Mouse (Mus musculus) G1E (cell line): Measurements from ENCODE around the gene Acrv1.

Experiments used
- CTCF ChIP-seq: IDR thresholded peaks from 2 replicates; pipeline ENCODE4 v1.5.1; 2012; ENCODE audit warnings: low read depth, low read length, inconsistent platforms, mixed read lengths
- GATA1 ChIP-seq: IDR thresholded peaks from 2 replicates; pipeline ENCODE4 v1.6.1; 2012; ENCODE audit warnings: borderline replicate concordance, low read length, inconsistent platforms, mixed read lengths
- GATA2 ChIP-seq: IDR thresholded peaks from 2 replicates; pipeline ENCODE4 v1.6.1; 2012; ENCODE audit warnings: low read depth, low read length, inconsistent platforms, borderline replicate concordance
- POLR2AphosphoS5 ChIP-seq: IDR thresholded peaks from 2 replicates; pipeline ENCODE4 v1.6.1; 2012; ENCODE audit warnings: low read depth, low read length, inconsistent platforms; ENCODE audit not compliant: insufficient replicate concordance
- TAL1 ChIP-seq: conservative IDR thresholded peaks from 2 replicates; pipeline ENCODE4 v1.6.1; 2012; ENCODE audit warnings: low read depth, low read length, inconsistent platforms, mixed read lengths

- TF ChIP-seq CTCF (no peak), TAL1 (no peak), POLR2AphosphoS5 (no peak), GATA1 (no peak), GATA2 (no peak)
These were observed 11.6 kb upstream of the Acrv1 start for GRCm38 (mm10) chr9:36681424-36681823.
